In the genomic region with DNA sequence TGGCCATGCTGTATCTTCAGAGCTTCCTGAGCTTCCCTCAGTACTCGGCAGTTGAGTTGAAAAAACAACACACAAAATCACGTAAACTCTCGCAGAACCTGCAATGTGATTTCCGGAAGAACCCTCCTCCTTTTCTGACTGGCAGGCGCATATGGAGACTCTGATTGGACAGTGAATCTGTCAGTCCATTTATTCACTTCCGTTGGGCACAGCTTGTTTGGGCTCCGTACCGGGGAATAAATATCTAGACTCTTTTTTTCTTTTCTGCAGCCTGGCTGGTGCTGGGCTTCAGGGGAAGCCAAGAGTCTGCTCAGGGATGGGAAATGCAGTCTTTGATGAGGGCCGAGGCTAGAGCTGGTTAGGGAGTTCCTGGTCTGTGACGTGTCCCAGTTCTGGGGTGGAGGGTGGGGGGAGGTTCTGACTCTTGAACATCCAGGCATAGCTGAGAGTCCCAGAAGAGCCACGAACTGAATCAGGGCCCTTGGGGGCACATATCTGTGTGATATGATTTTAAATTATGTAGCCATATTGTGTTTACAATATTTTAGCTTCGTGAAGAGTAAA, we compare ENCODE assay signal across 8 mouse cellular contexts. TPM values are rescaled to one million over a fixed set of nuclear protein-coding genes. Genes with fewer than 3 reads are reported as not detected.
DNase-seq lines count a peak whose midpoint lies in the region; ATAC-seq and TF ChIP-seq lines count a peak whose summit lies in the region.
"Not testable (repeated sequence)": the region's sequence is repeated elsewhere in the genome, so short reads cannot be mapped to it uniquely, and the experiment has no call there.

Zfp951 (minus strand) TSS at position 109 of the 564 bp plus-strand sequence.

- H3K9me3 ChIP-seq in E14TG2a.4 (ENCODE audit: low read length), result peaks cover 39% of the 10 kb centered on the region
- H3K9me3 ChIP-seq in forebrain, postnatal 0 days (ENCODE audit: low read length); liver, embryonic 16.5 days (replicated peaks; ENCODE audit: control insufficient read depth, low read length); neural tube, embryonic 11.5 days (ENCODE audit: control insufficient read depth, low read length); stomach, postnatal 0 days (ENCODE audit: control insufficient read depth, low read length): not testable (repeated sequence)

- not testable (repeated sequence) for TF ChIP-seq CTCF in E14TG2a.4 (conservative IDR thresholded peaks at IDR 0.05; ENCODE audit: low read length); cerebellum, adult 2 months (IDR thresholded peaks at IDR 0.05; ENCODE audit: borderline replicate concordance, insufficient read depth, low read depth, low read length); forebrain, postnatal 0 days (IDR thresholded peaks at IDR 0.05; ENCODE audit: low read depth); stomach, postnatal 0 days (IDR thresholded peaks at IDR 0.05; ENCODE audit: low read depth)

- TF ChIP-seq POLR2A in cerebellum, adult 2 months (IDR thresholded peaks at IDR 0.05; ENCODE audit: borderline replicate concordance, insufficient read depth, low read length), result not testable (repeated sequence)

- not testable (repeated sequence) for H3K27me3 ChIP-seq in E14TG2a.4 (ENCODE audit: insufficient read depth, low read length); cerebellum, adult 2 months (ENCODE audit: control insufficient read depth, insufficient read depth, low read length); forebrain, postnatal 0 days (ENCODE audit: insufficient read depth, low read length); liver, embryonic 16.5 days (ENCODE audit: control insufficient read depth, insufficient read depth, low read depth, low read length); neural tube, embryonic 11.5 days (ENCODE audit: control insufficient read depth, insufficient read depth, low read length); stomach, postnatal 0 days (ENCODE audit: control insufficient read depth, insufficient read depth, low read length)

- ATAC-seq in forebrain, postnatal 0 days, result peak; percentile 96
- peak; percentile 88 for ATAC-seq in liver, embryonic 16.5 days (ENCODE audit: low read depth)
- peak; percentile 91 for ATAC-seq in neural tube, embryonic 11.5 days (ENCODE audit: insufficient read depth, low FRiP score, low TSS enrichment)
- peak; percentile 95 for ATAC-seq in stomach, postnatal 0 days (ENCODE audit: low FRiP score, low TSS enrichment)

- WGBS in cerebellum, adult 2 months, result 40% methylated on average over 11 of the region's 12 CpGs
- 43% methylated on average over 11 of the region's 12 CpGs for WGBS in forebrain, postnatal 0 days
- 30% methylated on average over 11 of the region's 12 CpGs for WGBS in liver, embryonic 16.5 days (ENCODE audit: insufficient replicate concordance)
- 42% methylated on average over 11 of the region's 12 CpGs for WGBS in neural tube, embryonic 11.5 days
- 38% methylated on average over 11 of the region's 12 CpGs for WGBS in stomach, postnatal 0 days

- not testable (repeated sequence) for H3K27ac ChIP-seq in cerebellum, adult 2 months (ENCODE audit: insufficient read depth, low read length); forebrain, postnatal 0 days (ENCODE audit: low read depth, low read length); liver, embryonic 16.5 days (ENCODE audit: low read length); neural tube, embryonic 11.5 days (ENCODE audit: low read depth, low read length); stomach, postnatal 0 days (replicated peaks)

- peak within 1 kb of the TSS; percentile 37; the same call in 1 of the 2 replicates for H3K4me3 ChIP-seq in E14TG2a.4 (replicated peaks; ENCODE audit: low read length)
- H3K4me3 ChIP-seq in cerebellum, adult 2 months (replicated peaks; ENCODE audit: insufficient read depth, low read depth, low read length), result peak within 1 kb of the TSS; percentile 56
- H3K4me3 ChIP-seq in forebrain, postnatal 0 days (ENCODE audit: low read depth, low read length), result not testable (repeated sequence)
- peak within 1 kb of the TSS; percentile 44 for H3K4me3 ChIP-seq in liver, embryonic 16.5 days (ENCODE audit: low read depth, low read length)
- H3K4me3 ChIP-seq in neural tube, embryonic 11.5 days (ENCODE audit: low read depth, low read length), result peak within 1 kb of the TSS; percentile 13
- peak within 1 kb of the TSS; percentile 8; the same call in 1 of the 2 replicates for H3K4me3 ChIP-seq in stomach, postnatal 0 days (ENCODE audit: low read depth, low read length)

- H3K4me1 ChIP-seq in E14TG2a.4 (replicated peaks; ENCODE audit: low read depth, low read length); cerebellum, adult 2 months (ENCODE audit: control insufficient read depth, insufficient read depth, low read length); forebrain, postnatal 0 days (ENCODE audit: insufficient read depth); liver, embryonic 16.5 days (ENCODE audit: control insufficient read depth, low read depth, low read length); neural tube, embryonic 11.5 days (ENCODE audit: control insufficient read depth, insufficient read depth, low read length); stomach, postnatal 0 days (replicated peaks; ENCODE audit: control insufficient read depth, insufficient read depth): not testable (repeated sequence)

- H3K4me2 ChIP-seq in forebrain, postnatal 0 days (ENCODE audit: low read depth); neural tube, embryonic 11.5 days (ENCODE audit: low read depth); stomach, postnatal 0 days (replicated peaks; ENCODE audit: low read depth): not testable (repeated sequence)
- H3K4me2 ChIP-seq in liver, embryonic 16.5 days (ENCODE audit: low read depth, low read length), result 0 out of 2 replicates have a peak within 1 kb of the TSS, but pooled peaks have one; percentile 3

- not testable (repeated sequence) for H3K36me3 ChIP-seq in E14TG2a.4 (ENCODE audit: insufficient read depth, low read length); forebrain, postnatal 0 days (ENCODE audit: insufficient read depth); liver, embryonic 16.5 days (ENCODE audit: control insufficient read depth, insufficient read depth); neural tube, embryonic 11.5 days (ENCODE audit: control insufficient read depth, insufficient read depth, low read length); stomach, postnatal 0 days (ENCODE audit: control insufficient read depth, insufficient read depth, low read length)

- peak; percentile 73 to 80 for DNase-seq in cerebellum, adult 2 months
- peak; percentile 59 for DNase-seq in forebrain, postnatal 0 days
- DNase-seq in heart, postnatal 4 days, result peak; percentile 65
- DNase-seq in layer of hippocampus, adult 18-20 months (ENCODE audit: low spot score in 2 of 2), result peak; percentile 55 to 85
- peak; percentile 21 for DNase-seq in neural tube, embryonic 11.5 days (ENCODE audit: low spot score)
- peak; percentile 16 for DNase-seq in stomach, postnatal 0 days (ENCODE audit: low spot score)

- H3K9ac ChIP-seq in forebrain, postnatal 0 days; liver, embryonic 16.5 days (ENCODE audit: low read depth, low read length); neural tube, embryonic 11.5 days (ENCODE audit: low read length); stomach, postnatal 0 days (ENCODE audit: low read length): not testable (repeated sequence)

- TF ChIP-seq EP300 in stomach, postnatal 0 days (optimal IDR thresholded peaks at IDR 0.05), result not testable (repeated sequence)

RNA-seq across cellular contexts. Expression of gene Zfp951, which starts in this region (rescaled TPM):
- 1.7 and 3.1 TPM in 2 replicates for polyA plus RNA-seq in cerebellum, adult 2 months (2012; rRNA removed)
- 4.5 and 6.1 TPM in 2 replicates for total RNA-seq in forebrain, postnatal 0 days (2014; rRNA removed)
- 3.3 and 4.1 TPM in 2 replicates for polyA plus RNA-seq in forebrain, postnatal 0 days (2015; fragmentation: Nextera tagmentation; extraction: Ambion mirVana)
- total RNA-seq in heart, postnatal 4 days (2021), result 1 to 10 TPM; 2.6 to 2.7 TPM
- 1 to 10 TPM; 3.4 to 3.9 TPM for total RNA-seq in layer of hippocampus, adult 18-20 months (2021)
- polyA plus RNA-seq in liver, embryonic 16.5 days (2015; fragmentation: Nextera tagmentation; extraction: Ambion mirVana), result 0.84 and 0.89 TPM in 2 replicates
- 2.7 and 3.7 TPM in 2 replicates for polyA plus RNA-seq in neural tube, embryonic 11.5 days (2014; fragmentation: Nextera tagmentation; extraction: Ambion mirVana)
- polyA plus RNA-seq in stomach, postnatal 0 days (2015; fragmentation: Nextera tagmentation; extraction: Ambion mirVana), result 0.80 and 1.9 TPM in 2 replicates

Comparison
In these comparisons a context has a peak if more than half of its experiments do, and no peak if none do; other contexts are left out.
1. Peak in ATAC-seq, H3K4me3 ChIP-seq and H3K4me2 ChIP-seq in liver, embryonic 16.5 days; RNA of the gene not detected or under 1 TPM.
2. DNase-seq: peak in every context shown above with its lines; median percentile 76 in cerebellum, adult 2 months; 70 in layer of hippocampus, adult 18-20 months; 65 in heart, postnatal 4 days; 59 in forebrain, postnatal 0 days; 21 in neural tube, embryonic 11.5 days; 16 in stomach, postnatal 0 days.